Mouse (Mus musculus): ENCODE measurements around the gene Coq8b. TPM values are rescaled to one million over a fixed set of nuclear protein-coding genes. Genes with fewer than 3 reads are reported as not detected.

Coq8b gene
- 10 to 100 TPM; 14.4 to 20.7 TPM for polyA plus RNA-seq (2012; fragmentation: generic; extraction: Trizol)

GRCm38 (mm10) chr7:27232781-27233281 is at the start of gene Coq8b:
Gene Coq8b, plus strand, starts transcription at chr7:27233023.

GRCm38 (mm10) chr7:27195681-27196611 is 36.9 kb upstream of the Coq8b start, which contains the start of the genes BC024978 and Snrpa:
Gene BC024978, plus strand, starts transcription at chr7:27195781.
Gene Snrpa, minus strand, starts transcription at chr7:27196271.

GRCm38 (mm10) chr7:27228281-27228821 is 4.5 kb upstream of the Coq8b start, which contains the start of gene Itpkc:
Gene Itpkc, minus strand, starts transcription at chr7:27228661.

GRCm38 (mm10) chr7:27258205-27258899 is 25.5 kb downstream of the Coq8b start, which contains the start of gene Numbl:
Gene Numbl, plus strand, starts transcription at chr7:27258433.

Other genes starting within 250 kb of the Coq8b start
- gene Cyp2a12, start 203.9 kb upstream of the Coq8b start, polyA plus RNA-seq (2012; fragmentation: generic; extraction: Trizol): not detected
- gene Cyp2f2, start 113.1 kb upstream of the Coq8b start, polyA plus RNA-seq (2012; fragmentation: generic; extraction: Trizol): 1 to 10 TPM in 1 of 2 experiments, not detected in 1; 1.8 TPM
- gene Cyp2t4, start 79.3 kb upstream of the Coq8b start, polyA plus RNA-seq (2012; fragmentation: generic; extraction: Trizol): under 1 TPM; 0.01 to 0.05 TPM
- gene Egln2, start 66.2 kb upstream of the Coq8b start, polyA plus RNA-seq (2012; fragmentation: generic; extraction: Trizol): 10 to 100 TPM; 77.1 to 78.6 TPM
- gene Rab4b, start 54.1 kb upstream of the Coq8b start, polyA plus RNA-seq (2012; fragmentation: generic; extraction: Trizol): 10 to 100 TPM; 68.8 to 81.2 TPM
- under 1 TPM in 1 of 2 experiments, not detected in 1; 0.04 TPM for gene Gm21983, start 51.9 kb upstream of the Coq8b start, polyA plus RNA-seq (2012; fragmentation: generic; extraction: Trizol)
- gene Mia, start 51.9 kb upstream of the Coq8b start, polyA plus RNA-seq (2012; fragmentation: generic; extraction: Trizol): 1 to 10 TPM in 1 of 2 experiments, under 1 TPM in 1; 0.11 to 1.2 TPM
- 1 to 10 TPM; 2.5 to 4.6 TPM for gene BC024978, start 37.2 kb upstream of the Coq8b start, polyA plus RNA-seq (2012; fragmentation: generic; extraction: Trizol)
- gene Snrpa, start 36.8 kb upstream of the Coq8b start, polyA plus RNA-seq (2012; fragmentation: generic; extraction: Trizol): 100 to 1,000 TPM; 218 to 321 TPM
- gene Itpkc, start 4.4 kb upstream of the Coq8b start, polyA plus RNA-seq (2012; fragmentation: generic; extraction: Trizol): 1 to 10 TPM; 2.4 to 7.4 TPM
- 10 to 100 TPM in 1 of 2 experiments, 1 to 10 TPM in 1; 6.9 to 33.6 TPM for gene Numbl, start 25.4 kb downstream of the Coq8b start, polyA plus RNA-seq (2012; fragmentation: generic; extraction: Trizol)
- gene Ltbp4, start 104.7 kb downstream of the Coq8b start, polyA plus RNA-seq (2012; fragmentation: generic; extraction: Trizol): 10 to 100 TPM in 1 of 2 experiments, under 1 TPM in 1; 0.42 to 10.0 TPM
- 10 to 100 TPM; 23.0 to 28.8 TPM for gene Shkbp1, start 123.0 kb downstream of the Coq8b start, polyA plus RNA-seq (2012; fragmentation: generic; extraction: Trizol)
- not detected for gene Gm20479, start 124.4 kb downstream of the Coq8b start, polyA plus RNA-seq (2012; fragmentation: generic; extraction: Trizol)
- under 1 TPM; 0.14 to 0.55 TPM for gene Sptbn4, start 214.7 kb downstream of the Coq8b start, polyA plus RNA-seq (2012; fragmentation: generic; extraction: Trizol)
- 100 to 1,000 TPM in 1 of 2 experiments, 10 to 100 TPM in 1; 86.0 to 169 TPM for gene Blvrb, start 215.0 kb downstream of the Coq8b start, polyA plus RNA-seq (2012; fragmentation: generic; extraction: Trizol)
- gene Sertad3, start 240.7 kb downstream of the Coq8b start, polyA plus RNA-seq (2012; fragmentation: generic; extraction: Trizol): 10 to 100 TPM; 10.3 to 28.6 TPM

All from C3H10T1/2 (cell line).